Mouse (Mus musculus): ENCODE results near the gene Scd2. TPM values are rescaled to one million over a fixed set of nuclear protein-coding genes. Genes with fewer than 3 reads are reported as not detected.
"Not testable (repeated sequence)": the region's sequence is repeated elsewhere in the genome, so short reads cannot be mapped to it uniquely, and the experiment has no call there.

Scd2 gene
- total RNA-seq, 2 experiments from 2014 or later: 555 to 608 TPM

GRCm38 (mm10) chr19:44266458-44266823, 27.0 kb upstream of the Scd2 start:
- intact Hi-C loops (cut with DNase I): no loop called here
- no peak for DNase-seq (ENCODE audit: low spot score in 2 of 2)

GRCm38 (mm10) chr19:44266824-44267498, 26.5 kb upstream of the Scd2 start:
- intact Hi-C loops (cut with DNase I): loop anchor here (1.0 kb wide), 1 partner anchor 27 kb away; no protein-coding TSS in a partner anchor

GRCm38 (mm10) chr19:44267499-44268002, 25.9 kb upstream of the Scd2 start:
- intact Hi-C loops (cut with DNase I): loop anchor here (1.0 kb wide), 1 partner anchor 27 kb away; no protein-coding TSS in a partner anchor
- no peak for DNase-seq (ENCODE audit: low spot score in 2 of 2)

More at GRCm38 (mm10) chr19:44266824-44267498, 26.5 kb upstream of the Scd2 start:
- DNase-seq (ENCODE audit: low spot score in 2 of 2): peak; percentile 87 to 89

GRCm38 (mm10) chr19:44273711-44274110, 19.8 kb upstream of the Scd2 start:
- intact Hi-C loops (cut with DNase I): no loop called here
- no peak for DNase-seq (ENCODE audit: low spot score in 2 of 2)

- no peak for DNase-seq (ENCODE audit: low spot score in 2 of 2)
- intact Hi-C loops (cut with DNase I): no loop called here
These were observed 19.0 kb upstream of the Scd2 start for GRCm38 (mm10) chr19:44274452-44274851.

- intact Hi-C loops (cut with DNase I): no loop called here
- DNase-seq (ENCODE audit: low spot score in 2 of 2): no peak
These were observed 18.1 kb upstream of the Scd2 start for GRCm38 (mm10) chr19:44275418-44275817.

- intact Hi-C loops (cut with DNase I): no loop called here
- DNase-seq (ENCODE audit: low spot score in 2 of 2): no peak
These were observed 16.6 kb upstream of the Scd2 start for GRCm38 (mm10) chr19:44276861-44277260.

GRCm38 (mm10) chr19:44277931-44278330, 15.5 kb upstream of the Scd2 start:
- intact Hi-C loops (cut with DNase I): no loop called here
- DNase-seq (ENCODE audit: low spot score in 2 of 2): no peak

GRCm38 (mm10) chr19:44280755-44281154, 12.7 kb upstream of the Scd2 start:
- DNase-seq (ENCODE audit: low spot score in 2 of 2): no peak
- intact Hi-C loops (cut with DNase I): no loop called here

GRCm38 (mm10) chr19:44281825-44282447, 11.5 kb upstream of the Scd2 start:
- DNase-seq (ENCODE audit: low spot score in 2 of 2); intact Hi-C loops (cut with DNase I): not testable (repeated sequence)

- DNase-seq (ENCODE audit: low spot score in 2 of 2): no peak
- intact Hi-C loops (cut with DNase I): no loop called here
These were observed 10.8 kb upstream of the Scd2 start for GRCm38 (mm10) chr19:44282534-44283156.

GRCm38 (mm10) chr19:44283157-44284024, 10.1 kb upstream of the Scd2 start:
- intact Hi-C loops (cut with DNase I): no loop called here
- no peak for DNase-seq (ENCODE audit: low spot score in 2 of 2)

- intact Hi-C loops (cut with DNase I): no loop called here
- DNase-seq (ENCODE audit: low spot score in 2 of 2): peak; percentile 92 to 97
These were observed 9.3 kb upstream of the Scd2 start for GRCm38 (mm10) chr19:44284025-44284695.

- no peak for DNase-seq (ENCODE audit: low spot score in 2 of 2)
- intact Hi-C loops (cut with DNase I): no loop called here
These were observed 8.8 kb upstream of the Scd2 start for GRCm38 (mm10) chr19:44284723-44285122.

- DNase-seq (ENCODE audit: low spot score in 2 of 2): no peak
- intact Hi-C loops (cut with DNase I): no loop called here
These were observed 7.9 kb upstream of the Scd2 start for GRCm38 (mm10) chr19:44285554-44285953.

GRCm38 (mm10) chr19:44286109-44286508, 7.4 kb upstream of the Scd2 start:
- intact Hi-C loops (cut with DNase I): no loop called here
- no peak for DNase-seq (ENCODE audit: low spot score in 2 of 2)

- intact Hi-C loops (cut with DNase I): no loop called here
- no peak for DNase-seq (ENCODE audit: low spot score in 2 of 2)
These were observed 5.9 kb upstream of the Scd2 start for GRCm38 (mm10) chr19:44287415-44288110.

GRCm38 (mm10) chr19:44292083-44292482, 1.4 kb upstream of the Scd2 start:
- intact Hi-C loops (cut with DNase I): no loop called here
- DNase-seq (ENCODE audit: low spot score in 2 of 2): no peak

Measured in left cerebral cortex, postnatal 14 days (tissue).